Mouse (Mus musculus): ENCODE results near the gene Vwf.

- TF ChIP-seq POLR2AphosphoS2 (IDR thresholded peaks at IDR 0.05; ENCODE audit: insufficient read length, low read depth) (no peak), POLR2A (IDR thresholded peaks at IDR 0.05; ENCODE audit: insufficient read length, low read depth) (no peak), REST (IDR thresholded peaks at IDR 0.05; ENCODE audit: insufficient read depth, insufficient read length) (no peak), MYOD1 (IDR thresholded peaks at IDR 0.05; ENCODE audit: control insufficient read depth in 1 of 3, insufficient read length in 2 of 3, low read depth in 2 of 3) (no peak), SRF (IDR thresholded peaks at IDR 0.05; ENCODE audit: control insufficient read depth, insufficient read length, low read depth) (no peak), MAX (IDR thresholded peaks at IDR 0.05; ENCODE audit: low read depth) (no peak), MYOG (IDR thresholded peaks at IDR 0.05; ENCODE audit: control insufficient read depth in 1 of 3, insufficient read depth in 1 of 3, insufficient read length in 2 of 3, low read depth in 2 of 3) (no peak), CEBPB (IDR thresholded peaks at IDR 0.05; ENCODE audit: insufficient read depth, poor library complexity, severe bottlenecking) (no peak), USF1 (IDR thresholded peaks at IDR 0.05; ENCODE audit: low read depth) (no peak), TCF12 (IDR thresholded peaks at IDR 0.05; ENCODE audit: insufficient read depth, poor library complexity, severe bottlenecking) (no peak)
These were observed 33.5 kb upstream of the Vwf start for GRCm38 (mm10) chr6:125512950-125513596.

Data from myocyte (in vitro differentiated cells).